Mouse (Mus musculus): ENCODE results near the gene Scamp4. TPM values are rescaled to one million over a fixed set of nuclear protein-coding genes. Genes with fewer than 3 reads are reported as not detected.
A peak's percentile ranks its signal among the peaks of the same experiment; 100 is the strongest.

The Scamp4 gene
- 63.7 and 67.8 TPM in 2 replicates for polyA plus RNA-seq (2016; fragmentation: Nextera tagmentation; extraction: Ambion mirVana)

GRCm38 (mm10) chr10:80602698-80603325, at the start of gene Scamp4, which contains the start of gene Adat3:
Gene Scamp4 (plus strand): TSS chr10:80602872.
Gene Adat3 (plus strand): TSS chr10:80602880.
- Histone ChIP-seq H3K4me1 (peaks cover 23% of the 10 kb centered on the region), H3K27me3 (no peaks in the 10 kb centered on the region), H3K9ac (peak within 1 kb of the TSS; percentile 66), H3K4me3 (replicated peaks) (peak within 1 kb of the TSS; percentile 73), H3K27ac (peak within 1 kb of the TSS; percentile 86), H3K9me3 (no peaks in the 10 kb centered on the region), H3K4me2 (peak within 1 kb of the TSS; percentile 95), H3K36me3 (replicated peaks) (peaks cover 18% of the 10 kb centered on the region)
- peak; percentile 97 for ATAC-seq (ENCODE audit: low FRiP score)
- WGBS, result under 1% methylated on average over 54 of the region's 54 CpGs

DNA sequence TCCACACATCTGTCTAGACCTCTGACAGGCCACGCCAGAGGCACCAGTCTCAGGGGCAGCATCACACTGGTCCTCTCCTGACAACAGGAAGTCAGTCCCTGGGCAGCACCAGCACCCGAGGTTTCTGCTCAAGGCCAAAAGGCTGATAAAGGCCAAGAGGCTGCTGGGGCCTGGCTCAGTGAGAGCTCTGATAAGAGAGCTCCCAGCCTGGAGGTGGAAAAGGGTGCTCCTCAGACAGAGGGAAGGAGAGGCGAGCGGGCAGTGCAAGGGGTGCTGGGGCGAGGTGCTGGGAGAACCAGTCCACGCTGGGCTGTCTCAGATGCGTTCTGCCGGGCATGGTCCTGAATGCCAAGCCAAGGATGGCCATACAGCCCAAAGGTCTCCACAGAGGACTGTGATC, 49.1 kb upstream of the Scamp4 start:
- Histone ChIP-seq H3K36me3 (replicated peaks) (peaks cover 22% of the 10 kb centered on the region), H3K27ac (no peak overlapping the region), H3K9me3 (no peaks in the 10 kb centered on the region), H3K9ac (no peak overlapping the region), H3K27me3 (no peaks in the 10 kb centered on the region), H3K4me3 (replicated peaks) (no peak overlapping the region), H3K4me2 (no peak overlapping the region), H3K4me1 (peaks cover 14% of the 10 kb centered on the region)
- no peak for ATAC-seq (ENCODE audit: low FRiP score)
- WGBS, result 95% methylated on average over 8 of the region's 8 CpGs

DNA sequence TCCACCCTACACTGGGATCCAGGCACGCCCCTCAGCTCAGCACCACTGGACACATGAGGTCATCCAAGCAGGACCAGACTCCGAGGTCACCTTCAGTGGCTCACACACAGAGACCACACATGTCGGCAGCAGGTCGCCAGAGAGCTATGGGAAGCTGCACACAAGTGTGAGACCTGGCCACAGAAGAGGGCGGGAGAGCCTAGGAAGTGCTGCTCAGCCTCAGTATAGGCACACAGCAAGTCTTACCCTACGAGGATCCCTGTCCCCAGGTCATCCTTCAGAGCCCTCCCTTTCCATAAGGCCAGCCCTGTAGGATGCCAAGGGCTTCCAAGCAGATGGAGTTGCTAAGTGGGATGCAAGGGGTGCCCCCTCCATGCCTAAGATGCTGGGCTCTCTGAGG, 48.7 kb upstream of the Scamp4 start:
- H3K4me2 ChIP-seq, result no peak overlapping the region
- 95% methylated on average over 6 of the region's 6 CpGs for WGBS

GRCm38 (mm10) chr10:80557346-80557965, 45.2 kb upstream of the Scamp4 start:
- Histone ChIP-seq H3K4me2 (no peak overlapping the region), H3K9ac (peak overlapping the region; percentile 21; the same call in 1 of the 2 replicates)
- 27% methylated on average over 5 of the region's 5 CpGs for WGBS

More for the DNA sequence above, 48.7 kb upstream of the Scamp4 start:
- Histone ChIP-seq H3K27ac (no peak overlapping the region), H3K27me3 (no peaks in the 10 kb centered on the region), H3K9me3 (no peaks in the 10 kb centered on the region), H3K4me1 (peaks cover 14% of the 10 kb centered on the region), H3K36me3 (replicated peaks) (peaks cover 19% of the 10 kb centered on the region), H3K9ac (no peak overlapping the region), H3K4me3 (replicated peaks) (no peak overlapping the region)
- no peak for ATAC-seq (ENCODE audit: low FRiP score)

GRCm38 (mm10) chr10:80559431-80559830, 43.2 kb upstream of the Scamp4 start:
- no peak overlapping the region for H3K27ac ChIP-seq
- 91% methylated on average over 7 of the region's 7 CpGs for WGBS
- no peak overlapping the region for H3K9ac ChIP-seq
- peaks cover 41% of the 10 kb centered on the region for H3K4me1 ChIP-seq
- no peaks in the 10 kb centered on the region for H3K27me3 ChIP-seq
- no peak overlapping the region for H3K4me2 ChIP-seq
- no peak overlapping the region; the same call in 1 of the 2 replicates for H3K4me3 ChIP-seq (replicated peaks)
- H3K9me3 ChIP-seq, result no peaks in the 10 kb centered on the region
- ATAC-seq (ENCODE audit: low FRiP score), result no peak
- no peaks in the 10 kb centered on the region for H3K36me3 ChIP-seq (replicated peaks)

More at GRCm38 (mm10) chr10:80557346-80557965, 45.2 kb upstream of the Scamp4 start:
- Histone ChIP-seq H3K4me1 (peaks cover 39% of the 10 kb centered on the region), H3K36me3 (replicated peaks) (no peaks in the 10 kb centered on the region), H3K27ac (no peak overlapping the region), H3K27me3 (no peaks in the 10 kb centered on the region), H3K9me3 (no peaks in the 10 kb centered on the region), H3K4me3 (replicated peaks) (no peak overlapping the region)
- ATAC-seq (ENCODE audit: low FRiP score), result no peak

DNA sequence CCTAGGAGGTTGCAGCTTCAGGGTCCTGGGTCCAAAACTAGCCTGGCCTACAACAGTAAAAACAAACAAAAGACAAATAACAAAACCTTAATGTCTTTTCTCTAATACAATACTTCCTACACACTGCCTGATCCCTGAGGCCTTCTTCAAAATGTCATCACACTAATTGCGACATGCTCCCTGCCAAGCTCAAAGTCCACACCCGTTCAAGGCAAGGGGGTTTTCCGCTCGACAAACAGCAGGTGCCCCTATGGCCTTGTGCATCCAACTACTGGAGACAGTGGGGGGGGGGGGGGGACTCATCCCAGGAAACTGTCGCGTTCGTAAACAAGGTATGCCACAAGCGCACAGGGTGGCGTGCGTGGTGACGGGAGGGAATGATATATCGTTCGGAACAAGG, 42.1 kb upstream of the Scamp4 start:
- H3K9ac ChIP-seq, result peak overlapping the region; percentile 91
- no peak overlapping the region for H3K27ac ChIP-seq
- H3K4me2 ChIP-seq, result peak overlapping the region; percentile 95
- ATAC-seq (ENCODE audit: low FRiP score), result 0 out of 2 replicates have a peak, but pooled peaks have one; percentile 1
- no peaks in the 10 kb centered on the region for H3K36me3 ChIP-seq (replicated peaks)
- peaks cover 41% of the 10 kb centered on the region for H3K4me1 ChIP-seq
- H3K4me3 ChIP-seq (replicated peaks), result peak overlapping the region; percentile 99
- no peaks in the 10 kb centered on the region for H3K27me3 ChIP-seq
- H3K9me3 ChIP-seq, result no peaks in the 10 kb centered on the region
- WGBS, result 3% methylated on average over 13 of the region's 13 CpGs

DNA sequence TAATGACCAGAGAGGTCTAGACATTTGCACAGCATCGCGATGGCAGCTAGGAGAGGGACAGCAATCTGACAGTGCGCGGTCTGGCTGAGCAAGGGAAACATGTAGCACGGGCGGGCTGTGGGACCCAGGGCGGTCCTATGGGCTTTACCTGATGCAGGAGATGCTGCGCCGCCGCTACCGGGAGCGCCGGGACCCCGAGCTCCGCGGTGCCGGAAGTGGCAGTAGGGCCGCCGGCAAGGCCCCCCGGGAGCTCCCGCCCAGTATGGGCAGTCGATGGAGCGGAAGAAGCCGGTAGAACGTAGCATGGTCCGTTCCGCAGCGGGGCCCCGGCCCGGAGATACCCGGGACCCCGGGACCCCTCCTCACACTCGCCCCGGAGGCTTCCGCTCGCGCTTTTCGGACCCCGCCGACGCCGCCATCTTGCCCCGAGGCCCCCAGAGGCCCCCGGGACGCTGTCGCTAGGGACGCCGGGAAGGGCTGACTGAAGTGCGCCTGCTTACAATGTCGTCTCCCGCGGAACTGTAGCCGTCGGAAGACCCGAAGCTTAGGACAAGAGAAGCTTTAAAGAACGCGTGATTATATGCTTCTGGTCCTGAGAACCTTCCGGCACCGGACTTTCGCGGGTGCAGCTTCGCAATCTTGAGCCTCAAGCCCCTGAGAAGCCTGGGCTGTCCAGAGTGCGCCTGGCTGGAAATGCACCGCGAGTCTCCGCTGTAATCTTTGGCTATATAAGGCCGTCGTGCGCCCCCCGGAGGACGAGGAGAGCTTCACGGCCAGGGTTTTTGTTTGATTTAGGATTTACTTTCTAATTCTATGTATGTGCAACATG, 41.3 kb upstream of the Scamp4 start, which contains the start of gene Rexo1:
Gene Rexo1 (minus strand): TSS at position 445 of the 829 bp plus-strand sequence.
- Histone ChIP-seq H3K9me3 (no peaks in the 10 kb centered on the region), H3K4me3 (replicated peaks) (peak within 1 kb of the TSS; percentile 99), H3K9ac (peak within 1 kb of the TSS; percentile 91), H3K4me2 (peak within 1 kb of the TSS; percentile 95), H3K36me3 (replicated peaks) (no peaks in the 10 kb centered on the region), H3K4me1 (peaks cover 43% of the 10 kb centered on the region), H3K27ac (peak within 1 kb of the TSS; percentile 91), H3K27me3 (no peaks in the 10 kb centered on the region)
- peak; percentile 82 for ATAC-seq (ENCODE audit: low FRiP score)
- under 1% methylated on average over 72 of the region's 72 CpGs for WGBS

DNA sequence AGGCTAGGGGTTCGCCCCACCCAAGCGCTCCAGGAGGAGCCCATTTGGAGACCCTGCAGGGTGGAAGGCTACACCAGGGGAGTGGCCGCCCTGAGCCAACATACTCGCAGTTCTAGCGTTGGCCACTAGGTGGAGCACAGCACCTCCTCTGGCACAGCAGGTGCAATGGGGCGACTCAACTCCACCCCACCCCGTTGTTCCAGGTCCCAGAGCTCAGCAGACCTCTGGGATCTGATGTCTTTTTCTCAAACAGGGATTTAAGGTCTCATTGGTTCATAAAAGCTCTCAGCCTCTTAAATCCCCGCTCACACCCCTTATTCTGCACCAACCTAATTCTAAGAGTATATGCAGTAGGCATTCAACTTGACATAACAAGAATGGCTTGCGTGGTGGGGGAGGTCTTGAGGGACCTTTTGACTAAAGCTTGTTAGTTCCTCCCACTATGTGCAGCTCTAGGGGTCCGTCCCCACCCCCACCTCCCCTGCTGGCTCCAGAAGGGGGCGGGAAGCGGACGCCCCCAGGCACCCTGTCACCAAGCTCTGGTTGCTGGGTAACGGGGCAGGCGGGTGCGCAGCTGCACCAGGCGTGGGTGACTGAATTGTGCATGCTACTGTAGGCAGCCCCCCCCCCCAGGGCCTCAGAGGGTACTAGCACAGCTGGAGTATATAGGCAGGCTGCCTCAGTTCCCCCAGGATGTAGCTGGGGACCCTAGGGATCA, 36.1 kb upstream of the Scamp4 start:
- Histone ChIP-seq H3K4me3 (replicated peaks) (no peak overlapping the region), H3K9ac (no peak overlapping the region), H3K4me2 (peak overlapping the region; percentile 35), H3K4me1 (peaks cover 42% of the 10 kb centered on the region), H3K27ac (peak overlapping the region; percentile 80), H3K36me3 (replicated peaks) (peaks cover 12% of the 10 kb centered on the region), H3K9me3 (no peaks in the 10 kb centered on the region), H3K27me3 (no peaks in the 10 kb centered on the region)
- ATAC-seq (ENCODE audit: low FRiP score), result peak; percentile 70
- WGBS, result 16% methylated on average over 17 of the region's 17 CpGs

DNA sequence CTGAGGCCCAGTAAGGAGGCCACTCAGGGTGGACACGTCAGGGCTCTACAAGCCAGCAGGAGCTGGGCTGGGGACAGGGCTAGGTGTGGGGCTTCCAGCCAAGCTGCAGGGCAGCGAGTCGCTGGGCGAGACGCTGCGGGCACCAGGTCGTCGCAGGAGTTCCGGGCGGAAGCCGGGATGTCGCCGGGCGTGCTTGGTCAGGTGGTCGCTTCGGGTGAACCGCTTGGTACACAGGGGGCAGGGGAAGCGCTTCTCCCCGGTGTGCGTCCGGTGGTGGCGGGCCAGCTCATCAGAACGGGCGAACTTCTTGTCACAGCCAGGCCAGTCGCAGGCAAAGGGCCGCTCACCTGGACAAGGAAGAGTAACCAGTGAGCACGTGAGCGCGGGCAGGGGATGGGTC, 33.8 kb upstream of the Scamp4 start:
- no peak for ATAC-seq (ENCODE audit: low FRiP score)
- H3K27ac ChIP-seq, result no peak overlapping the region
- H3K4me2 ChIP-seq, result no peak overlapping the region
- WGBS, result 96% methylated on average over 29 of the region's 29 CpGs
- no peak overlapping the region for H3K4me3 ChIP-seq (replicated peaks)
- no peaks in the 10 kb centered on the region for H3K9me3 ChIP-seq
- H3K36me3 ChIP-seq (replicated peaks), result peaks cover 12% of the 10 kb centered on the region
- peaks cover 46% of the 10 kb centered on the region for H3K4me1 ChIP-seq
- no peaks in the 10 kb centered on the region for H3K27me3 ChIP-seq
- no peak overlapping the region for H3K9ac ChIP-seq

DNA sequence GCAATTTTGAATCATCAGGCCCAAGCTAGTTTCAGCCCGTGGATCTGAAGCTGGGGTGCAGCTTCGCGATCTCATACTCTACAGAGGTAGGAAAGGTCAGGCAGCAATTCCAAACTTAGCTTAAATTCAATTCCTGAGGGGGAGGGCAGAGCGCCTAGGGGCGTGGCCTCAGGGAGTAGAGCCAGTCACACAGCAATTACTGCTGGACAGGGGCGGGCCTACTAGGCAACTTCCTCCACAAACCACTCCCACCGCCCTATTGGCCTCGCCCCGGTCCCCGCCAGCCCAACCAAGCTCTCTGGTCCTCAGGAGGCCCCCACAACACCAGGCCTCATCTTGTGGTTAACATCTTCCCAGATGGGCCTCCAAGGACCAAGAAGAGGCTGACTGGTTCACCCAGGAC, 33.0 kb upstream of the Scamp4 start:
- Histone ChIP-seq H3K9ac (no peak overlapping the region), H3K36me3 (replicated peaks) (peaks cover 12% of the 10 kb centered on the region), H3K27ac (no peak overlapping the region), H3K27me3 (no peaks in the 10 kb centered on the region), H3K9me3 (no peaks in the 10 kb centered on the region), H3K4me1 (peaks cover 54% of the 10 kb centered on the region), H3K4me2 (no peak overlapping the region), H3K4me3 (replicated peaks) (no peak overlapping the region)
- 35% methylated on average over 10 of the region's 10 CpGs for WGBS
- ATAC-seq (ENCODE audit: low FRiP score), result no peak

DNA sequence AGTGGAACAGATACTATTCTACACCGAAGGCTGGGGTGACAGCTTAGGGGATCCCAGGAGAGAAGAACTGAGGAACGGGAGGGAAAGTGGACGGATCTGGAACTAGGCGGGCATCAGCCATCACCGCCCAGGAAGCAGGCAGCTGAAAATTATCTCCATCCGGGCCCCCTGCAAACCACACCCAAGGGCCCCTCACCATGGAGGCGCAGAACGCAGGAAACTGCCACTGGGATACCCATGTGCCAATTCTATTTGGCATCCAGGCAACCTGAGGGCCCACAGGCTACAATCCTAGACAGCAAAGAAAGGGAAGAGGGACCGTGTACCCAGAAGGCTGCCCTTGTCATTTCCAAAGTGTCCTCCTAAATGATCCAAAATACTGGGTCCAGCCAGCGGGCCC, 32.3 kb upstream of the Scamp4 start:
- Histone ChIP-seq H3K4me2 (peak overlapping the region; percentile 44), H3K9ac (peak overlapping the region; percentile 44; the same call in 1 of the 2 replicates)
- WGBS, result 89% methylated on average over 10 of the region's 10 CpGs

More for the DNA sequence above, 32.3 kb upstream of the Scamp4 start:
- Histone ChIP-seq H3K9me3 (no peaks in the 10 kb centered on the region), H3K27me3 (no peaks in the 10 kb centered on the region), H3K4me3 (replicated peaks) (no peak overlapping the region), H3K36me3 (replicated peaks) (peaks cover 12% of the 10 kb centered on the region), H3K27ac (0 out of 2 replicates have a peak overlapping the region, but pooled peaks have one; percentile 50), H3K4me1 (peaks cover 61% of the 10 kb centered on the region)
- ATAC-seq (ENCODE audit: low FRiP score), result no peak
